Mouse (Mus musculus) fibroblast of lung, adult 2 months (primary cell): ENCODE measurements at regions not wholly inside any gene's neighbourhood (a gene's known extent, or its start where the extent isn't known, plus 50 kb on each side); places are given as distances from the start of the nearest gene placed in this dataset.

Experiments
- DNase-seq: peaks from one replicate; pipeline ENCODE4 v3.0.0-alpha.2; 2011; ENCODE audit warnings: low read depth

- DNase-seq, result no peak
Measured at GRCm38 (mm10) chr13:5778443-5779171, 82.7 kb upstream of the Klf6 start.

GRCm38 (mm10) chr13:5779410-5779809 lies 81.9 kb upstream of the Klf6 start:
- no peak for DNase-seq

GRCm38 (mm10) chr13:5782540-5782939 lies 78.7 kb upstream of the Klf6 start:
- no peak for DNase-seq

- DNase-seq, result no peak
Measured at GRCm38 (mm10) chr13:5787114-5787513, 74.2 kb upstream of the Klf6 start.

GRCm38 (mm10) chr13:5789302-5789701 lies 72.0 kb upstream of the Klf6 start:
- no peak for DNase-seq

- peak; percentile 68 for DNase-seq
Measured at GRCm38 (mm10) chr13:5802079-5802478, 59.2 kb upstream of the Klf6 start.

- peak; percentile 12 for DNase-seq
Measured at GRCm38 (mm10) chr13:5802826-5803225, 58.5 kb upstream of the Klf6 start.

- DNase-seq, result peak; percentile 89
Measured at GRCm38 (mm10) chr13:5803540-5804380, 57.5 kb upstream of the Klf6 start.

- peak; percentile 9 for DNase-seq
Measured at GRCm38 (mm10) chr13:5804381-5804941, 56.8 kb upstream of the Klf6 start.

- no peak for DNase-seq
Measured at GRCm38 (mm10) chr13:5808380-5808779, 52.9 kb upstream of the Klf6 start.
